Mouse (Mus musculus): ENCODE data around the gene B4galt4. TPM values are rescaled to one million over a fixed set of nuclear protein-coding genes. Genes with fewer than 3 reads are reported as not detected.

Gene B4galt4
- total and polyA plus RNA-seq, 3 experiments: not detected

DNA sequence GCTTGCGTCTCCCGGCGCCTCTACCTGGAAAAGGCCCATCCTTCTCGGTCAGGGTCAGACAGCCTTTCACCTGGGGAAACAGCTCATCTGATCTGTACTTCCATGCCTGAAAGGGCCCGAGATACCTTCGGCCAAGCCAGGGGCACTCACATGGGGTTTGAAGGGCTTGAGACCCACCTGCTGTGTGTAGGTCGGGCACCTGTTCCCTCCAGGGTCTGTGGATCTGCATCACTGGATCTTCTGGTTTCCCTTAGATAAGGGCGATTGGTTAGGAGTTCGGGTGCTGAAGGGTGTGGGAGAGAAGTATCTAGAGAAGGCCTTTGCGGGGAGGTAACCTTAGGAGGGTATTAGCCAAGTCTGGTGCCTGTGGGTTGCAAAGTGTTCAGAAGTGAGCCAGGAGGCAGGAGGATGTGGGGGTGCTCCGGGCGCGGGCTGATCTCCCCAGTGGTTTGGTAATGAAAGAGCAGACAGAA, 631 bp downstream of the B4galt4 start:
- H3K79me2 ChIP-seq (ENCODE audit: control insufficient read depth, insufficient read depth, low read length, poor library complexity): no peaks in the 10 kb centered on the region
- no peaks in the 10 kb centered on the region for H3K27me3 ChIP-seq (ENCODE audit: control insufficient read depth in 1 of 2, insufficient read depth in 2 of 2, low read length in 2 of 2)
- no peak overlapping the region for H3K9ac ChIP-seq (ENCODE audit: control insufficient read depth, low read depth, low read length, poor library complexity, severe bottlenecking)
- no peak overlapping the region for H3K4me3 ChIP-seq (ENCODE audit: control insufficient read depth in 1 of 2, insufficient read depth in 1 of 2, low read depth in 2 of 2, low read length in 2 of 2)
- H3K9me3 ChIP-seq (replicated peaks; ENCODE audit: insufficient read depth, low read length): no peaks in the 10 kb centered on the region
- no peaks in the 10 kb centered on the region for H3K36me3 ChIP-seq (ENCODE audit: control insufficient read depth in 1 of 2, insufficient read depth in 2 of 2, low read length in 2 of 2)
- DNase-seq (ENCODE audit: low read depth, low spot score): no peak
- TF ChIP-seq JUND (IDR thresholded peaks at IDR 0.05; ENCODE audit: low read depth, low read length): no peak
- TF ChIP-seq ZC3H11A (IDR thresholded peaks at IDR 0.05; ENCODE audit: low read depth, low read length): no peak
- no peak for TF ChIP-seq TAL1 (IDR thresholded peaks at IDR 0.05; ENCODE audit: low read length)
- TF ChIP-seq POLR2A (IDR thresholded peaks at IDR 0.05; ENCODE audit: control insufficient read depth in 1 of 2, insufficient read depth in 1 of 2, low read depth in 1 of 2, low read length in 2 of 2, poor library complexity in 1 of 2): no peak
- TF ChIP-seq MYB (IDR thresholded peaks at IDR 0.05; ENCODE audit: low read depth, low read length): no peak
- TF ChIP-seq GATA1 (IDR thresholded peaks at IDR 0.05; ENCODE audit: low read depth, low read length): no peak
- no peak for TF ChIP-seq HCFC1 (IDR thresholded peaks at IDR 0.05; ENCODE audit: low read depth, low read length)
- no peak for TF ChIP-seq RCOR1 (IDR thresholded peaks at IDR 0.05; ENCODE audit: low read depth, low read length)
- TF ChIP-seq BHLHE40 (IDR thresholded peaks at IDR 0.05; ENCODE audit: borderline replicate concordance, low read depth, low read length): no peak
- no peaks in the 10 kb centered on the region for H3K4me1 ChIP-seq (ENCODE audit: control insufficient read depth in 1 of 2, insufficient read depth in 2 of 2, low read length in 2 of 2)
- H3K27ac ChIP-seq (ENCODE audit: control insufficient read depth, low read depth, low read length): no peak overlapping the region

DNA sequence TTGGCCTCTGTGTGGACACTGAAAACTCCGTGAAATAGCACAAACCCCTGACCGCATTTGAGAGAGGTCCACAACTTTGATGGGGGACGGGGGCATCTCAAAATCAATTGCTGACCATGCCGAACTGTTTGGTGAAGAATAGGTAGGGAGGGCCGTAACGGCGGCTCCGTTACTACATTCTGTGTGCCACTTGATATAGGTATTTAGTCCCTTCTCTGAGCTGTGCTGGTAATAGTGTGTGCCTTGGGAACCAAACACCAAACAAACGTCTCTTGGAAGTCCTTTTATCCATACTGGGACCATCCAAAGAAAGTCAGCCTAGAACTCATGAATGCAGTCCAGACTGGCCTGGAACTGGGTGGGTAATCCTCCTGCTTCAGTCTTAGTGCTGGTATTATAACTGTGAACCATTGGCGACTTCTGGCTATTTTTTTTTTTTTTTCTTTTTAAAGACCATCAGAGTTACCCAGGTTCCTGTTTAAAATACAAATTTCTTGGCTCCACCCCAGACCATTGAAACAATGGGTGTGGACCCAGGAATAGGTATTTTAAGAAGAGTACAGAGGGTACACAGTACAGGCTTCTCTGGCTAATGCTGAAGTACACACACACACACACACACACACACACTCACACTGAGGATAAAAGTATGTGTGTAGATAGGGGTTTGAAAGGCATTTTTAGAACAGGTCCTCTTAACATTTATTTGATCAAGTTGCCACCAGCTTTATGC, 2.0 kb downstream of the B4galt4 start:
- no peaks in the 10 kb centered on the region for H3K36me3 ChIP-seq (ENCODE audit: control insufficient read depth in 1 of 2, insufficient read depth in 2 of 2, low read length in 2 of 2)
- no peaks in the 10 kb centered on the region; a peak in 1 of 4 replicates for H3K27me3 ChIP-seq (ENCODE audit: control insufficient read depth in 1 of 2, insufficient read depth in 2 of 2, low read length in 2 of 2)
- TF ChIP-seq TCF12 (IDR thresholded peaks at IDR 0.05; ENCODE audit: low read depth, low read length) (no peak), ZKSCAN1 (IDR thresholded peaks at IDR 0.05; ENCODE audit: low read depth, low read length) (no peak), ZC3H11A (IDR thresholded peaks at IDR 0.05; ENCODE audit: low read depth, low read length) (no peak), POLR2AphosphoS2 (IDR thresholded peaks at IDR 0.05; ENCODE audit: low read length) (no peak), MAX (IDR thresholded peaks at IDR 0.05; ENCODE audit: low read length) (no peak), CHD1 (IDR thresholded peaks at IDR 0.05; ENCODE audit: low read depth, low read length) (no peak)
- no peak overlapping the region for H3K9ac ChIP-seq (ENCODE audit: control insufficient read depth, low read depth, low read length, poor library complexity, severe bottlenecking)
- no peaks in the 10 kb centered on the region for H3K4me1 ChIP-seq (ENCODE audit: control insufficient read depth in 1 of 2, insufficient read depth in 2 of 2, low read length in 2 of 2)
- H3K27ac ChIP-seq (ENCODE audit: control insufficient read depth, low read depth, low read length): no peak overlapping the region
- DNase-seq (ENCODE audit: low read depth, low spot score): no peak
- no peaks in the 10 kb centered on the region for H3K79me2 ChIP-seq (ENCODE audit: control insufficient read depth, insufficient read depth, low read length, poor library complexity)
- H3K4me3 ChIP-seq (ENCODE audit: control insufficient read depth in 1 of 2, insufficient read depth in 1 of 2, low read depth in 2 of 2, low read length in 2 of 2): no peak overlapping the region
- H3K9me3 ChIP-seq (replicated peaks; ENCODE audit: insufficient read depth, low read length): no peaks in the 10 kb centered on the region

DNA sequence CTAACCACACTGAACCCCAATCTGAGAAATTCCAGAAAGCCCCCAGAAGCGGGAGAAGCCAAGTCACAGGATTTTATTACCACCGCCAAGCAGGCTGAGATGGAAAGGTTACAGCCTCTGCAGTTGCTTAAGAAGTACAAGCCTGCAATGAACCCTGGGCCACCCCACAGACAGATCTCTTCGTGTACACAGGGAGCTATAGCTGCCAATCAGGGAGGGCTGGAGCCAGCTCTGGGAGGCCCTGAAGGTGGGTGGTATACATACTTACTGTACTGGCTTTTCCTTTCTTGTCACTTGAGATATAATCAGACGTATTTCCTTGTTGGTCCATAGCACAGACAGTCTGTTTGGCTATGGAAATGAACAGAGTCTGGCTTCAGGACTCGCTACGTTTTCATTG, 8.7 kb downstream of the B4galt4 start:
- no peaks in the 10 kb centered on the region; a peak in 1 of 4 replicates for H3K27me3 ChIP-seq (ENCODE audit: control insufficient read depth in 1 of 2, insufficient read depth in 2 of 2, low read length in 2 of 2)

More for the DNA sequence above, 8.7 kb downstream of the B4galt4 start:
- Histone ChIP-seq H3K79me2 (ENCODE audit: control insufficient read depth, insufficient read depth, low read length, poor library complexity) (no peaks in the 10 kb centered on the region), H3K4me3 (ENCODE audit: control insufficient read depth in 1 of 2, insufficient read depth in 1 of 2, low read depth in 2 of 2, low read length in 2 of 2) (no peak overlapping the region), H3K4me1 (ENCODE audit: control insufficient read depth in 1 of 2, insufficient read depth in 2 of 2, low read length in 2 of 2) (peaks cover 0 to 2% of the 10 kb centered on the region in 2 experiments; a peak in 1 of 4 replicates), H3K27ac (ENCODE audit: control insufficient read depth, low read depth, low read length) (no peak overlapping the region), H3K9ac (ENCODE audit: control insufficient read depth, low read depth, low read length, poor library complexity, severe bottlenecking) (no peak overlapping the region), H3K9me3 (replicated peaks; ENCODE audit: insufficient read depth, low read length) (no peaks in the 10 kb centered on the region), H3K36me3 (ENCODE audit: control insufficient read depth in 1 of 2, insufficient read depth in 2 of 2, low read length in 2 of 2) (no peaks in the 10 kb centered on the region)
- no peak for DNase-seq (ENCODE audit: low read depth, low spot score)
- TF ChIP-seq USF1 (IDR thresholded peaks at IDR 0.05; ENCODE audit: low read depth, low read length): no peak
- TF ChIP-seq TCF12 (IDR thresholded peaks at IDR 0.05; ENCODE audit: low read depth, low read length): no peak
- TF ChIP-seq CHD2 (IDR thresholded peaks at IDR 0.05; ENCODE audit: low read length): no peak
- no peak for TF ChIP-seq HCFC1 (IDR thresholded peaks at IDR 0.05; ENCODE audit: low read depth, low read length)
- no peak for TF ChIP-seq POLR2AphosphoS5 (IDR thresholded peaks at IDR 0.05; ENCODE audit: borderline replicate concordance, low read depth, low read length)
- TF ChIP-seq TAL1 (IDR thresholded peaks at IDR 0.05; ENCODE audit: low read length): no peak
- TF ChIP-seq RCOR1 (IDR thresholded peaks at IDR 0.05; ENCODE audit: low read depth, low read length): no peak
- no peak for TF ChIP-seq ZKSCAN1 (IDR thresholded peaks at IDR 0.05; ENCODE audit: low read depth, low read length)
